Mouse (Mus musculus) testis, adult 2 months (tissue): ENCODE results near the gene Igsf9b. TPM values are rescaled to one million over a fixed set of nuclear protein-coding genes. Genes with fewer than 3 reads are reported as not detected.

Source experiments
- H3K27ac ChIP-seq: fragments of 200-500 bp; 2 replicates; pipeline ENCODE4 v1.5.1; 2012; ENCODE audit warnings: low read depth, low read length; ENCODE audit not compliant: control insufficient read depth, insufficient read depth
- H3K27me3 ChIP-seq: fragments of 200-500 bp; 2 replicates; pipeline ENCODE4 v1.6.1; 2012; ENCODE audit warnings: mild to moderate bottlenecking, low read length, moderate library complexity; ENCODE audit not compliant: control insufficient read depth, insufficient read depth
- H3K36me3 ChIP-seq: fragments of 200-500 bp; 2 replicates; pipeline ENCODE4 v1.6.1; 2012; ENCODE audit warnings: mild to moderate bottlenecking, low read length; ENCODE audit not compliant: control insufficient read depth, insufficient read depth
- H3K4me1 ChIP-seq: fragments of 200-500 bp; 2 replicates; pipeline ENCODE4 v1.6.1; 2012; ENCODE audit warnings: low read length; ENCODE audit not compliant: control insufficient read depth, insufficient read depth
- H3K4me3 ChIP-seq: fragments of 200-500 bp; 2 replicates; pipeline ENCODE4 v1.5.1; 2012; ENCODE audit warnings: low read depth, mild to moderate bottlenecking, low read length, moderate library complexity, mixed read lengths; ENCODE audit not compliant: control insufficient read depth
- CTCF ChIP-seq: fragments of 200-500 bp; IDR thresholded peaks from 2 replicates; pipeline ENCODE4 v1.5.1; 2012; ENCODE audit warnings: low read depth, mild to moderate bottlenecking, inconsistent platforms, low read length, moderate library complexity; ENCODE audit not compliant: control insufficient read depth, insufficient read depth, insufficient replicate concordance
- POLR2A ChIP-seq: fragments of 200-500 bp; IDR thresholded peaks from 2 replicates; pipeline ENCODE4 v1.6.1; 2012; ENCODE audit warnings: low read depth, mild to moderate bottlenecking, inconsistent platforms, low read length, moderate library complexity; ENCODE audit not compliant: control insufficient read depth
- polyA plus RNA-seq: library from polyadenylated mRNA; depleted of rRNA; stranded (reverse); fragments of >200 nt; gene quantifications from 2 replicates; pipeline ENCODE4 v1.2.3, GENCODE M21; 2012

Igsf9b gene
- polyA plus RNA-seq, 1 experiment: 1.9 TPM

DNA sequence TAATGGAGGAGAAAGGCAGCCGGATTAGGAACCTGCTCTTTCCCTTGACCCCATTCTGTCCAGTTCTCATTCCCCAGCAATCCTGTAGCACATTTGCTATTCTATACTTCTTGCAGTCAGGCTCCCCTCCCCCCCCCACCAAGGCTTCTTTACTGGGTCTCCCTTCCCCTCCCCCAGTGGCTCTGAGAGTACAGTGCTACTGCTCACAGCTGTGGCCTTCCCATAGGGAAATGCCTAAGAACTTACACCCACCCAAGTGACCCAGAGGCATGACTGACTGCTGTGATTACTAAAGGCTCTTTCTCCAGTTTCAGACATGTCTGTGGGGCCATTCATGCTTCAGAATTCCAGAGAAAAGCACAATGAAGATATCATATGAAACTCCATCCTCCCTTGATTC is 20.0 kb upstream of the Igsf9b start:
- TF ChIP-seq CTCF: no peak
- no peak for TF ChIP-seq POLR2A
- H3K27ac ChIP-seq: no peak overlapping the region
- H3K36me3 ChIP-seq: no peaks in the 10 kb centered on the region
- no peak overlapping the region for H3K4me3 ChIP-seq
- no peaks in the 10 kb centered on the region for H3K4me1 ChIP-seq
- H3K27me3 ChIP-seq: no peaks in the 10 kb centered on the region

DNA sequence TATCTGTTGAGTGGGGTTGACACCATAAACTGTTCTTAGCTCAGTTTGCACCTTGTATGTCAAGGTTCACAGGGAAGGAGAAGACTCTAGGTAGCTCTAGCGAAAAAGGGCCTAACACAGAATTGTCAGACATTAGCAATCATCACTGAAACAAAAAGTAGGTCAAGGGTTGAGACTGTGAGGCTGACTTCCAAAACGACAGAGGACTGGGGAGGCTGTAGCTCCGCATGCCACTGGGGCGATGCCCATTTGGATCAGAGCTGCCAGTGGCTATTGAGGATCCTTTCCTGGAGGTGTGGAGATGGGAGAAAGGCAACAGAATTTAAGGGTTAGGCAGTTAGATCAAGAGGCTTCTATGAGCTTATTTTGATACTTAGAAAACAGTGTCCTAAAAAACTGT is 18.0 kb upstream of the Igsf9b start:
- no peaks in the 10 kb centered on the region for H3K36me3 ChIP-seq
- H3K27me3 ChIP-seq: no peaks in the 10 kb centered on the region
- no peak overlapping the region for H3K4me3 ChIP-seq
- H3K4me1 ChIP-seq: no peaks in the 10 kb centered on the region
- H3K27ac ChIP-seq: no peak overlapping the region
- TF ChIP-seq CTCF (no peak), POLR2A (no peak)

DNA sequence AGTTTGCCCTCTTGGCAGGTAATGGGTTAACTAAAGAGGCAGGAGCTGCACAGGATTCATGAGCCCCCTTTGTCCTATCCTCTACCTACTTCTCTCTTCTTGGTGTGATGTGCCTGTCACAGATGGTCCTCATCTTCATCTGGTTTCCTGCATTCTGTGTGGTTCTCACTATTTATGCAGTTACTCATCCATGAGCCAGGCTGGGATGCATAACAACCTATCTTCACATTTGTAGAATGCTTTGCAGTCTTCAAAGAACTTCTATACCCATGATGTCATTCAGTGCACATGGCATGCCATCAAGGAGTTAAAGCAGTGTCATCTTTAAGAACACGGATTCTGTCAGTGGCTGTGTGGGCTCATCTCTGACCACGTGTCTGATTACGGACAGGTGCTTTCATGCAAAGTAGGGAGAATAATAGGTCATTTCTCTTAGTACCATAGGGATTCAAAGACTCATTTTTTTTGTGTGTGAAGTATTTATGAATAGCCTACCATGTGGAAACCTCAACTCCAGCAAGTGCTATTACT is 13.2 kb upstream of the Igsf9b start:
- Histone ChIP-seq H3K27ac (no peak overlapping the region), H3K36me3 (no peaks in the 10 kb centered on the region), H3K27me3 (no peaks in the 10 kb centered on the region), H3K4me3 (no peak overlapping the region), H3K4me1 (no peaks in the 10 kb centered on the region)
- TF ChIP-seq POLR2A: no peak
- TF ChIP-seq CTCF: no peak

DNA sequence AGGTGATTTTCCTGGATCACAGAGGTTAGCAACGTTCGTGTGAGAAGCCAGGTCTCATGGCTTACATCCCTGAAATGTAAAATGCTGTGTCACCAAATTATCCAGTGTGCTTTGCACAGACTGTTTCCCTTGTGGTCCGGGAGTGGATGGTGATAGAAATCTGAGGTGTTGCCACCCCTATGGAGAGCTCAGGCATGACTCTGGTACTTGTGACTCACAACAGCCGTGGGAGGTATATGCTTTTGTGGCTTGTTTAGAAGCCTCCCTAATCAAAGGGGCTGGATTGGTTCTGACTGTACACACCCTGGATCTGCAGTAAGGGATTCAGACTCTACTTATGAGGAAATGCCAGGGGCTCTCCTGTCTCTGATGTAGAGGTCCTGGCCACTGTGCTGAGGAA is 12.7 kb upstream of the Igsf9b start:
- Histone ChIP-seq H3K27ac (no peak overlapping the region), H3K36me3 (no peaks in the 10 kb centered on the region), H3K4me1 (no peaks in the 10 kb centered on the region), H3K27me3 (no peaks in the 10 kb centered on the region), H3K4me3 (no peak overlapping the region)
- TF ChIP-seq CTCF: no peak
- no peak for TF ChIP-seq POLR2A

DNA sequence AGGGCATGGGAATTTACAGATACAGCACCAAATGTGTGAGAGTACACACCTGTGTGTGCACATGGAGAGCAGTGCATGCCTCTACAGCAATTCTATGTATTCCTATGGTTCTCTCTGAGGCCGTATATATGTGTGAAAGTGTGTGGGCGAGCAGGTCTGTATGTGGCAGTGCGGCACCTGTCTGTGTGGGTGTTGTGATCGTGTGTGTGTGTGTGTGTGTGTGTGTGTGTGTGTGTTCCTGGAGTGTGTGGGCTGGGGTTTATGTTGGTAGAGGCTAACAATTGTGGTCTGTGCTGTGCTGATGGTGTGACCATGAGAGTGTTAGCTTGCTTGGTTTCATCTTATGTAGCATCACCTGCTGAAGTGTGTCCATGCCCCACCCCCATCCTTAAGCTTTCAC is 12.1 kb upstream of the Igsf9b start:
- H3K27ac ChIP-seq: no peak overlapping the region
- H3K36me3 ChIP-seq: no peaks in the 10 kb centered on the region
- H3K4me3 ChIP-seq: no peak overlapping the region
- no peak for TF ChIP-seq POLR2A
- no peak for TF ChIP-seq CTCF
- H3K27me3 ChIP-seq: no peaks in the 10 kb centered on the region
- no peaks in the 10 kb centered on the region for H3K4me1 ChIP-seq

DNA sequence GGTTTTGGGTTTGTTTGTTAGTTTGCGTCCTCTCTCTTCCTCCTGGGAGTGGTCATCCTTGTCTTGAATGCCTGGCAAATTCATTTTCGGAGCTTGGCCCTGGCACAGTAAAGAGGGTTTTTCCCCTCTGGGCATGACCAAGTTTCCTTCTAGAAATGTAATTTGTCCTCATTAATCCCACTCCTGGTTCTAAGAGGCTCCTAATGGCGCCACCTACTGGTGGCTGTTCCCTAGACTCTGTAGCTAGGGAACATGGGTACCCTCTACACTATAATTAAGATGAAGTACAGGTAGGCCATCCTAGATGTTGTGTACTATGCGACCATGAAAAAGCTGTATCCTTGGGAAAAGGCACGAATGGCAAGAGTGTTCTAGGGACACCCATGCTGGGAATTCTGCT is 11.6 kb upstream of the Igsf9b start:
- no peak overlapping the region for H3K27ac ChIP-seq

DNA sequence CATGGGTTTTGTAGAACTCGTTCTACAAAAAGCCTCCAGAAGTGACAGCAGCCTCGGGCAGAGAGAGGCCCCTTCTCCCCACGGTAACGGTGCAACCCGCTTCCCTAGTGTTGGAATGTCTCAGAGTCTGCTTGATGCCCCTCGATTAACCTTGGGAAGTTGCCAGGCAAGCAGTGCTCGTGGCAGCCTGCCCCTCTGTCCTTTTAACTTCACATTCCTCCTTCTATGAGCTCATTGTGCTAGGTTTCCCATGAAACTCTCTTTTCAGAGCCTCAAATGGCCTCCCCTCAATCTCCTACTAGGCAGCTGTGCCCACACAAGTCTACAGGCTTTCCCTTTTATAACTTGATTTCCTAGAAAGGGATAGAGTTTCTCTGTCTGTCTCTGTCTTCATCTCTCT is 10.6 kb upstream of the Igsf9b start:
- Histone ChIP-seq H3K27ac (no peak overlapping the region), H3K36me3 (no peaks in the 10 kb centered on the region), H3K4me3 (no peak overlapping the region), H3K27me3 (no peaks in the 10 kb centered on the region), H3K4me1 (no peaks in the 10 kb centered on the region)
- TF ChIP-seq CTCF: no peak
- TF ChIP-seq POLR2A: no peak

More for the DNA sequence above, 11.6 kb upstream of the Igsf9b start:
- no peak for TF ChIP-seq POLR2A
- no peak for TF ChIP-seq CTCF
- no peak overlapping the region for H3K4me3 ChIP-seq
- no peaks in the 10 kb centered on the region for H3K27me3 ChIP-seq
- no peaks in the 10 kb centered on the region for H3K36me3 ChIP-seq
- H3K4me1 ChIP-seq: no peaks in the 10 kb centered on the region

DNA sequence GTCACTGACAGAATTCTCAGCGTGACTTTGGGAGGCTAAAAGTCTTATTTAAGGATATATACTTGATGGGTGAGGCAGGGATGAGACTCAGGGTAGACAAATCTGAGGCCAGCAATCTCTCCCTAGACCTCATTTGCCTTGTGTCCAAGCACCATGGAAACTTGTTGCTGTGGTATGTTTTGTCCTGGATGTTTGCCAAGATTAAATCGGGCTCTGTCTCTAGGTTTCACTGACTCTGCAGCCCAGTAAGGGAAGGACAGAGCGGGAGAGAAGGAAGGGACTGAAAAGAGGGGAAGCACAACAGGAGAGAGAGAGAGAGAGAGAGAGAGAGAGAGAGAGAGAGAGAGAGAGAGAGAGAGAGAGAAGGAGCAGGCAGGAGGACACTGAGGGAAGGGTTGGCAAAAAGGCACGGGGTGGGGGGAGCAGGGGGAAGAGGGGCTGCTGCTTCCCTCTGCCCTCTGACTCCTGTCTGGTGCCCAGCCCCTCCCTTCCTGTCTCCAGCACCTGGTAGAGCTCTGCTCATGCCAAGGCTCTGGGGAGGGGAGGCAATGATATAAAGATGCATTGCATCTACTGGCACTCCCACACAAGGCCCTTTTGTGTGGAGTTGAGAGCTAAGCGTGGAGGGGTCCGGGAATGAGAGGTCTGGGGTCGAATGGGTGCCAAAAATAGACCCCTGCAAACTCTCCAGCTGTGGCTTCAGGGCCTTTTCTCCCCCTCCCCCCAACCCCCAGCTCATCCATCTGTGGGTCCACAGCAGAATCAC is 9.3 kb upstream of the Igsf9b start:
- H3K36me3 ChIP-seq: no peaks in the 10 kb centered on the region
- TF ChIP-seq CTCF (no peak), POLR2A (no peak)
- H3K4me3 ChIP-seq: no peak overlapping the region
- H3K27ac ChIP-seq: no peak overlapping the region
- H3K4me1 ChIP-seq: no peaks in the 10 kb centered on the region
- no peaks in the 10 kb centered on the region for H3K27me3 ChIP-seq
